Mouse (Mus musculus) B cell, adult 2 months (primary cell): Measurements from ENCODE around the gene Ssxb1.
"Not testable (repeated sequence)": the region's sequence is repeated elsewhere in the genome, so short reads cannot be mapped to it uniquely, and the experiment has no call there.

ENCODE experiments used
- DNase-seq, 2 experiments: peaks; one replicate each; pipeline ENCODE4 v3.0.0; 2022

Gene Ssxb1

GRCm38 (mm10) chrX:8413005-8413404, at the start of gene Ssxb1:
Gene Ssxb1 (plus strand): TSS chrX:8413305.
- DNase-seq, result not testable (repeated sequence)

GRCm38 (mm10) chrX:8366678-8367077, 46.4 kb upstream of the Ssxb1 start, which contains the start of gene Ssxb9:
Gene Ssxb9 (plus strand): TSS chrX:8366978.
- not testable (repeated sequence) for DNase-seq

- DNase-seq, result not testable (repeated sequence)
Observed at GRCm38 (mm10) chrX:8461626-8462025, 48.5 kb downstream of the Ssxb1 start, which contains the start of gene Ssxb2. Gene Ssxb2 (minus strand): TSS chrX:8461726.
